Mouse (Mus musculus) ES-Bruce4 (cell line): Measurements from ENCODE around the gene Mpig6b. TPM values are rescaled to one million over a fixed set of nuclear protein-coding genes. Genes with fewer than 3 reads are reported as not detected.
A peak's percentile ranks its signal among the peaks of the same experiment; 100 is the strongest.

Source experiments
- H3K27ac ChIP-seq: 2 replicates; pipeline ENCODE4 v1.5.1; 2012; ENCODE audit warnings: low read length, inconsistent platforms; ENCODE audit not compliant: insufficient read depth
- H3K27me3 ChIP-seq: 2 replicates; pipeline ENCODE4 v1.6.1; 2012; ENCODE audit warnings: mild to moderate bottlenecking, low read length, inconsistent platforms; ENCODE audit not compliant: control insufficient read depth, poor library complexity, insufficient read depth, severe bottlenecking
- H3K36me3 ChIP-seq: 2 replicates; pipeline ENCODE4 v1.6.1; 2012; ENCODE audit warnings: inconsistent platforms, mild to moderate bottlenecking, low read length, moderate library complexity; ENCODE audit not compliant: control insufficient read depth, poor library complexity, insufficient read depth, severe bottlenecking
- H3K4me1 ChIP-seq: one replicate; pipeline ENCODE4 v1.8.1; 2011; ENCODE audit warnings: low read length; ENCODE audit not compliant: control insufficient read depth, insufficient read depth
- H3K4me3 ChIP-seq: 2 replicates; pipeline ENCODE4 v1.5.1; 2011; ENCODE audit warnings: low read depth, mild to moderate bottlenecking, low read length
- H3K9ac ChIP-seq: 2 replicates; pipeline ENCODE4 v1.6.1; 2012; ENCODE audit warnings: low read depth, mild to moderate bottlenecking, inconsistent platforms; ENCODE audit not compliant: poor library complexity, severe bottlenecking
- H3K9me3 ChIP-seq: replicated peaks from 2 replicates; pipeline ENCODE4 v1.6.1; 2012; ENCODE audit warnings: mild to moderate bottlenecking, low read length, inconsistent platforms; ENCODE audit not compliant: control insufficient read depth, poor library complexity, insufficient read depth, severe bottlenecking
- CTCF ChIP-seq: IDR thresholded peaks from one replicate; pipeline ENCODE4 v1.8.1; 2011; ENCODE audit warnings: low read depth, low read length
- EP300 ChIP-seq: IDR thresholded peaks from 2 replicates; pipeline ENCODE4 v1.6.1; 2011; ENCODE audit warnings: low read depth, low read length; ENCODE audit not compliant: insufficient read depth
- POLR2A ChIP-seq: IDR thresholded peaks from one replicate; pipeline ENCODE4 v1.8.1; 2011; ENCODE audit warnings: low read length; ENCODE audit not compliant: insufficient read depth
- polyA plus RNA-seq: library from polyadenylated mRNA; stranded (reverse); fragments of >200 nt; gene quantifications from 2 replicates; pipeline ENCODE4 v1.2.4, GENCODE M21; 2011; ENCODE audit warnings: low read depth; ENCODE audit not compliant: missing spikeins, insufficient read depth, insufficient read length

The Mpig6b gene
- polyA plus RNA-seq, 1 experiment: 3.3 TPM

DNA sequence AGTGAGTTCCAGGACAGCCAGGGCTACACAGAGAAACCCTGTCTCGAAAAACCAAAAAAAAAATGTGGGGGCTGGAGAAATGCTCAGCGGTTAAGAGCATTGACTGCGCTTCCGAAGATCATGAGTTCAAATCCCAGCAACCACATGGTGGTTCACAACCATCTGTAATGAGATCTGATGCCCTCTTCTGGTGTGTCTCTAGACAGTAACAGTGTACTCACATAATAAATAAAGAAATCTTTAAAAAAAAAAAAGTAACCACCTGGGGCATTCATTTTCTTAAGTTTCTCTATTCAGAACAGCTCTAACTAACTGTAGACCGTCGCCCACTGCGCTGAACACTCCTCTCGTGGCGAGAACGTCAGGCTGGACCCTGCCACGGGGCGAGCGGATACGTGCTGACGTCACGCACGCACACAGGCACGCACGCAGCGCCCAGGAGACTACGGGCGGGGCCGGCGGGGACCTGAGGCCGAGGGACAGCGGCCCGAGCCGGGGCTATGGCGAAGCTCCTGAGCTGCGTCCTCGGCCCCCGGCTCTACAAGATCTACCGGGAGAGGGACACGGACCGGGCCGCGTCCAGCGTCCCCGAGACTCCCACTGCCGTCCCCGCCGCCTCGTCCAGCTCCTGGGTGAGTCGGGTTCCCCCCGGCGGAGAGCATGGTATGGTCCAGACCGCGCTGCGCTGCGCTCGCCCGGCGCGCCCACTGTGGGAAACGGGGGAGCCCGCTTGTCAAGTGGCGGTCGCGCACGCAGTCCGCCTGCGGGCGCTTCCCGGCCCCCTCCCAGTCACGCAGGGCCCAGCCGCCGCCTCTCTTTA, 23.1 kb upstream of the Mpig6b start, which contains the start of gene Abhd16a:
Gene Abhd16a, plus strand, starts transcription at position 439 of the 820 bp plus-strand sequence.
- peak within 1 kb of the TSS; percentile 75 for H3K9ac ChIP-seq

DNA sequence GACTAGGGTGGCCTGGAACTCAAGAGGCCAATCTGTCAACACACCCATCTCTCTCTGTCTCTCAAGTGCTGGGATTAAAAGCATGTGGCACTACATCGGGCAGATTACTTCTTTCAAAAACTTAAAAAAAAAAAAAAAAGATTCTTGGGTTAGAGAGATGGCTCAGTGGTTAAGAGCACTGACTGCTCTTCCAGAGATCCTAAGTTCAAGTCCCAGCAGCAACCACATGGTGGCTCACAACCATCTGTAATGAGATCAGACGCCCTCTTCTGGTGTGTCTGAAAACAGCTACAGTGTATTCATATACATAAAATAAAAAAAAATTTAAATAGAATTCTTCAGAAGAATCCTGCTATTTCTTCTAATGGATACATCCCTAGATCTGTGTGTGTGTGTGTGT, 22.2 kb upstream of the Mpig6b start:
- Histone ChIP-seq H3K4me1 (no peaks in the 10 kb centered on the region), H3K27ac (no peak overlapping the region)
- TF ChIP-seq POLR2A: no peak
- no peak for TF ChIP-seq CTCF
- TF ChIP-seq EP300: no peak

More for the DNA sequence above, 23.1 kb upstream of the Mpig6b start, which contains the start of gene Abhd16a:
- Histone ChIP-seq H3K27ac (no peak within 1 kb of the TSS), H3K4me1 (no peaks in the 10 kb centered on the region), H3K27me3 (no peaks in the 10 kb centered on the region), H3K36me3 (no peaks in the 10 kb centered on the region), H3K4me3 (peak within 1 kb of the TSS; percentile 66), H3K9me3 (no peaks in the 10 kb centered on the region)
- TF ChIP-seq CTCF: no peak
- TF ChIP-seq POLR2A: no peak

DNA sequence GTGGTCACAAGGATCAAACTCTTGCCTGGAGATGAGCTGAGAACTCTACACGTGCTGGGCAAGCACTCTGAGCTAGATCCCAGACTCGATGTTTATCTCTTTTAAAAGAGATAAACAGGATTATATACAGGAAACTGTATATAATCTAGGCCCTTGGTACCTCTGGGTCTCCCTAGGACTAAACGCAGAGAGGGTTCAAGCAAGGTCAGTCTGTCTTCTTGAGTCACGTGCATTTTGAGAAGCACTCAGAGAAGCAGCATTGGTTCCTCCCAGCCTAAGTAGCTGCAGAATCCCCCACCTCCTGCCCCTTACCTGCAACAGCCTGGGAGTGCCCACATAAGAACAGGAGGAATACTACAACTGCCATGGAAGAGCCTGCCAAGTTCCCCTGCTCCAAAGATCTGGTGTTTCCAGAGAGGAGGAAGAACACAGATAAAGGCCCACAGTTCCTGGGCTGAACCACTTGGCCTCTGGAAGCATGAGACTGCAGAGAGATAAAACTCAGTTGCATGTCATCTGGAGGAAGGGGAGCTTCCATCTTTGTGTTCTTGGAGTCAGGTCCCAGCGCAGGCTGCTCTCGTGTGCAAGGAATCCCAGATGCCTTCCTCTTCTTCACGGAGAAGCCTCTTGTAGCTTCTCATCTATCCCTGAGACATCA, 19.4 kb upstream of the Mpig6b start, which contains the start of gene Ly6g6f:
Gene Ly6g6f, minus strand, starts transcription at position 403 of the 658 bp plus-strand sequence.
- Histone ChIP-seq H3K4me1 (no peaks in the 10 kb centered on the region), H3K27me3 (no peaks in the 10 kb centered on the region), H3K27ac (no peak within 1 kb of the TSS), H3K36me3 (no peaks in the 10 kb centered on the region), H3K4me3 (no peak within 1 kb of the TSS), H3K9me3 (no peaks in the 10 kb centered on the region), H3K9ac (no peak within 1 kb of the TSS)
- TF ChIP-seq POLR2A: no peak
- TF ChIP-seq CTCF: no peak
- no peak for TF ChIP-seq EP300

More for the DNA sequence above, 22.2 kb upstream of the Mpig6b start:
- Histone ChIP-seq H3K27me3 (no peaks in the 10 kb centered on the region), H3K4me3 (no peak overlapping the region), H3K36me3 (no peaks in the 10 kb centered on the region), H3K9me3 (no peaks in the 10 kb centered on the region), H3K9ac (no peak overlapping the region)

DNA sequence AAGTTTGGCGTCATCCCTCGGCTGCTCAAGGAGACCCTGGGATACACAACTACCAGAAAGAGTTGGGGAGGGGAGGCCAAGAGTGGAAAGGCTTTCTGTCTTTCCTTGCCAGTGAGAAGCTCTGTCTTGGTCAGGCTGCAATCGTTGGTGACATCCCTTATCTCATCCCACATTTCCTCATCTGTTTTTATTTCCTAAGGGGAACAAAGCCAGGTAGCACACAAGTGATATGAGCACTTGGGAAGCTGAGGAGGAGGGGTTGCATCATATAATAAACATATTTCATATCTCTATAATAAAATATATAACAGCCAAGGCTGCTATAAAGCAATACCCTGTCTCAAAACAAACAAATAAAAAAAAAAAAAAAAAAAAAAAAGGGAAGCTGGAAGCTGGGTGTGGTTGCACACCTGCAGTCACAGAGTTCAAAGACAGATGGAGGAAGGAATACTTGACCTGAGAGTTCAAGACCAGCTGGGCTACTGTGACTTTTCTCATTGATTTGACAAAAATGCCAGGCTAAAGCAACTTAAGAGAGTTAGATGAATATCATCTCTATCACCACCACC, 18.0 kb upstream of the Mpig6b start:
- Histone ChIP-seq H3K27ac (no peak overlapping the region), H3K36me3 (no peaks in the 10 kb centered on the region), H3K9ac (no peak overlapping the region), H3K4me1 (no peaks in the 10 kb centered on the region), H3K9me3 (no peaks in the 10 kb centered on the region), H3K4me3 (no peak overlapping the region), H3K27me3 (no peaks in the 10 kb centered on the region)
- TF ChIP-seq POLR2A (no peak), EP300 (no peak), CTCF (no peak)

DNA sequence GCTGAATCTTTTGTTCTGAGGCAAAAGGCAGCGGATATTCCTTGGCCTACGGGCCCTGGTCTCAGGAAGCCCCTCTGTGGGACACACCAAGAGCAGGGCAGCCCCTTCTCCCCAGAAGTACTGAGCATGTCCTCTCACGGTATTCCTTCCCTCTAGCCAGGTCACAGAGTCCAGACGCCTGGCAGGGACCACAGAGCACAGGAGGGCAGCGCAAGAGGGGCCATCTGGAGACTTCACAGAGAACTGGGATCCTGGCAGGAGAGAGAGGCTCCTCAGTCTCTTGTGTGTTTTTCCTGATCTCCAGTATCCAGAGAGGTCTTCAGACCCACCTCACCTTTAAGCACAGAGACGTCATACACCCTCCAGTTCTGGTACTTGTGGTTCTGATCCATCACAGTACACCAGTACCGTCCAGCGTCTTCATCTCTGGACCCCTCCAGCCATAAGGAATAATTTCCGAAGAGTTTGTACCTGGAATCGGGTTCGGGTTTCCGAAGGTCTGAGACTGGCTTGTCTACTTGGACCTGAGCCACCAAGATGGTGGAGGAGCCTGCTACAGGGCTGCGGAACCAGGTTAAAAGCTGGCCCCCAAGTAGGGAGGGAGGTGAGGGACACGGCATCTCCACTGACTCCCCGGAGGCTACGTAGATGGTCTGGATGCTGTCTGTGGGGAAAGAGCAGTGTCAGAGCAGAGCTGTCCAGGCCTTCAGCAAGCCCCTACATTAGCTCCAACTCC, 17.0 kb upstream of the Mpig6b start:
- Histone ChIP-seq H3K4me3 (no peak overlapping the region), H3K27ac (no peak overlapping the region), H3K9ac (no peak overlapping the region), H3K4me1 (no peaks in the 10 kb centered on the region), H3K9me3 (no peaks in the 10 kb centered on the region), H3K27me3 (no peaks in the 10 kb centered on the region), H3K36me3 (no peaks in the 10 kb centered on the region)
- TF ChIP-seq EP300 (no peak), CTCF (no peak), POLR2A (no peak)

DNA sequence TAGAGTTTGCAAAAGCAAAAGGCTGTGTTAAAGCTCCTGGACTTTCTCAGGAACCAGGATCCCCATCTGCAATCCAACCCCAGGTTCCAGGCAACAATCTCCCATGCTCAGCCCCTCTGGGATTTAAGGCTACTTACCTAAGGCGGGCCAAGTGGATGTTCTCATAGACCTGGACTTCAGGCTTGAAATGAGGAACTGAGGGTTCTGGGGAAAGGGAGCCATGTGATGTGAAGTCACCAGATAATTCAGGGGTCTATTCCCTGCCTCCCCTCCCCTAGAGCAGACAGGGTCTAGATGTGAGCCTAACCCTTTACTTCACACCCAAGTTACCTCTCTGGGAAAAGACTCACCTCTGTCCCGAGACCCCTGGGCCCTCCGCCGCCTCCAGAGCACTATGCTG, 14.7 kb upstream of the Mpig6b start:
- Histone ChIP-seq H3K4me1 (peaks cover 2% of the 10 kb centered on the region), H3K9ac (no peak overlapping the region), H3K4me3 (no peak overlapping the region), H3K27ac (no peak overlapping the region), H3K36me3 (no peaks in the 10 kb centered on the region), H3K9me3 (no peaks in the 10 kb centered on the region), H3K27me3 (no peaks in the 10 kb centered on the region)
- no peak for TF ChIP-seq POLR2A
